Mouse (Mus musculus) heart, embryonic 12.5 days (tissue): ENCODE measurements around the gene Ten1. TPM values are rescaled to one million over a fixed set of nuclear protein-coding genes. Genes with fewer than 3 reads are reported as not detected.

ENCODE experiments used
- ATAC-seq: fragments of 200-750 bp; cut with Nextera tagmentation; 2 replicates; pipeline ENCODE4 v1.8.0; 2017; ENCODE audit warnings: moderate TSS enrichment, moderate library complexity; ENCODE audit not compliant: insufficient number of reproducible peaks, low FRiP score
- H3K27ac ChIP-seq: fragments of 300-500 bp; sonication (generic); 2 replicates; pipeline ENCODE4 v1.5.1; 2016; ENCODE audit warnings: mild to moderate bottlenecking, moderate library complexity; ENCODE audit not compliant: poor library complexity, severe bottlenecking
- H3K27me3 ChIP-seq: fragments of 300-500 bp; sonication (generic); replicated peaks from 2 replicates; pipeline ENCODE4 v1.6.1; 2016; ENCODE audit warnings: mild to moderate bottlenecking, moderate library complexity
- H3K36me3 ChIP-seq: fragments of 300-500 bp; sonication (generic); 2 replicates; pipeline ENCODE4 v1.6.1; 2016; ENCODE audit warnings: mild to moderate bottlenecking, moderate library complexity
- H3K4me1 ChIP-seq: fragments of 300-500 bp; sonication (generic); replicated peaks from 2 replicates; pipeline ENCODE4 v1.6.1; 2016; ENCODE audit warnings: mild to moderate bottlenecking
- H3K4me2 ChIP-seq: fragments of 300-500 bp; sonication (generic); 2 replicates; pipeline ENCODE4 v1.6.1; 2016; ENCODE audit warnings: mild to moderate bottlenecking, moderate library complexity
- H3K4me3 ChIP-seq: fragments of 300-500 bp; sonication (generic); 2 replicates; pipeline ENCODE4 v1.5.1; 2016; ENCODE audit warnings: mild to moderate bottlenecking
- H3K9ac ChIP-seq: fragments of 300-500 bp; sonication (generic); 2 replicates; pipeline ENCODE4 v1.6.1; 2016; ENCODE audit warnings: mild to moderate bottlenecking, moderate library complexity
- H3K9me3 ChIP-seq: fragments of 300-500 bp; sonication (generic); replicated peaks from 2 replicates; pipeline ENCODE4 v1.6.1; 2016; ENCODE audit warnings: mild to moderate bottlenecking, moderate library complexity
- WGBS: fragments of 180-500 bp; shearing (Covaris S2); methylation state at CpG from one replicate; pipeline ENCODE4 v1.1.7; 2016; 5-methylcytosine and 5-hydroxymethylcytosine counted together
- polyA plus RNA-seq: library from polyadenylated mRNA; unstranded; fragments of >200 nt; fragmentation: Nextera tagmentation; extraction: Ambion mirVana; gene quantifications from 2 replicates; pipeline ENCODE4 v1.2.1, GENCODE M21; 2016

Gene Ten1
- 74.9 and 75.5 TPM in 2 replicates for polyA plus RNA-seq

DNA sequence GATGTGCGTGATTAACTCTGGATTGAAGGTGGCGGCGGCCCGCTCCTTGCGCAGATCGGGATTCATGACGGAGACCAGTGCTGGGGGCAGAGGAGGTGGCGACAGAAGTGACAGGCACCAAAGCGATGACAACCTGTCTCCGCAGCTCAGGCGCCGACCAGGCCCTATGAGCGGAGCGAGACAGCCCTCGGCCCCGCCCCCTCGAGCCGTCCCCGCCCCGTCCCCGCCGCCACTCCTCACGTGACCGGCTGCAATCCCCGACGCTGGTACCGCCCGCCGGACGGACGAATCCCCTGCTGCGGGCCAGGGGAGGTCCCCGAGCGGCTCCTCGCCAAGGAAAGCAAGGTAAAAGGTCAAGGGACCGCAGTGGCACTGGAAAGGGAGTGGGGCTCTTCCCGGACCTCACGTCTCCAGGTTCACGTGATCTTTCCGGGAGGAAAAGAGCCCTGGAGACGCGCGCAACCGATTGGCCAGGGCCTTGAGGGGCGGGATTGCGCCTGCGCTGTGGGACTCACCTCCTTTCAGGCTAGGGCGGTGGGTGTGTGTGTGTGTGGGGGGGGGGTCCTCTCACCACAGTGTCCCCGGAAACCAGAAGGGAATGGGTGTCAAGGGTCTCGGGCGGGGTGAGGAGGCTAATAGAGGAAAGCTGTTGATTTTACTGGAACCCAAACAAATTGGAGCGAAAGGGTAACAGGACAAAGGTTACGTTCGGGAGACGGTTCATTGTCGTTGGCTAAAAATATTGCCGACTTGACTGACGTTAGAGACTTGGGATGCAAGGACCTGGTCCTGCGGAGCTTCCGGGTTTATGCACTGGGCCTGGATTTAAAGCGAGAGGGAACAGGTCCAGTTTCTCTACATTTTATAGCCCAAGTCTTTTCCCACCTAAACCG is at the start of gene Ten1, which contains the start of gene Acox1:
TSS of gene Ten1 (plus strand) at position 217 of the 893 bp plus-strand sequence.
TSS of gene Acox1 (minus strand) at position 407 of the 893 bp plus-strand sequence.
- peak within 1 kb of the TSS; percentile 86 for H3K4me3 ChIP-seq
- peaks cover 17% of the 10 kb centered on the region for H3K36me3 ChIP-seq
- WGBS, result under 1% methylated on average over 52 of the region's 62 CpGs
- H3K27me3 ChIP-seq, result no peaks in the 10 kb centered on the region
- H3K27ac ChIP-seq, result peak within 1 kb of the TSS; percentile 95
- H3K9me3 ChIP-seq, result no peaks in the 10 kb centered on the region
- peak; percentile 98 for ATAC-seq
- peak within 1 kb of the TSS; percentile 94 for H3K4me2 ChIP-seq
- peak within 1 kb of the TSS; percentile 93 for H3K9ac ChIP-seq
- H3K4me1 ChIP-seq, result peaks cover 12% of the 10 kb centered on the region

DNA sequence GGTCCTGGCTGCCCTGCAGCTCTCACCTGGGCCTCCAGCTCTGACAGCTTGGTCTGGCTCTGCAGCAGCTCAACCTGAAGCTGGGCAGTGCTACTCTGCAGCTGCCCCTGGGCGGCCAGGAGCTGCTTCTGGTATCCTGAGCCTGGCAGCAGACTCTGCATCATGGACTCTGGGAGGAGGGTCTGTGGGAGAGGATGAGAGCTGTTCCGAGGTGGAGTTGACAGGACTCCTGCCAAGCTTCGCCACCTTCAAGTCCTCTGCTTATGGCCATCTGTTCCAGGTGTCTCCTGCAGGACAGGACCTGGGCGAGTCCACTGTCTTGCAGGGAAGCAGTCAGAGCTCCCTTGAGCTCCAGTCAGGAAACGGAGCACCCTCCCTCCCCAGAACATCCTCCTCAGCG is 49.3 kb upstream of the Ten1 start:
- Histone ChIP-seq H3K9me3 (no peaks in the 10 kb centered on the region), H3K9ac (no peak overlapping the region)
- 77% methylated on average over 6 of the region's 6 CpGs for WGBS

DNA sequence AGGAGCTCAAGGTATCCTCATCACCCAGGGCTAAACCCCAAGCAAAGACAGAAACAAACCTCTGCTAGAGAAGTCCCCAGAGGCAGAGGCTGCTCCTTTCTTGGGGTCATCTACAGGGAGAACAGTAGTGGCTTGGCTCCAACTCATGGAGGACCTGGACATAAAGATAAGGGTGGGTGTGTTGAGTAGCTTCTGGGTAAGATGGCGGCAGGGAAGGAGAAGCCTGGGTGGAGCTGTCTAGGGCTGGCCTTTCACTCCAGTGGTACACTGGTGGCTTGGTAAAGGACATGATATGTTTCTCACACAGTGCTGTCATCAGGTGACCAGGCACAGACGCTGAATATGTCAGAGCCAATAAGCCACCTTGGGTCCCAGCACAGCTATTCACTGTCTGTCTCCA is 47.7 kb upstream of the Ten1 start:
- no peaks in the 10 kb centered on the region for H3K9me3 ChIP-seq
- H3K4me2 ChIP-seq, result no peak overlapping the region
- peaks cover 100% of the 10 kb centered on the region for H3K36me3 ChIP-seq
- no peak overlapping the region for H3K4me3 ChIP-seq
- no peaks in the 10 kb centered on the region for H3K27me3 ChIP-seq
- WGBS, result 79% methylated on average over 2 of the region's 2 CpGs
- 0 out of 2 replicates have a peak, but pooled peaks cover 11% of the 10 kb centered on the region for H3K4me1 ChIP-seq
- ATAC-seq, result peak; percentile 74
- H3K9ac ChIP-seq, result no peak overlapping the region
- no peak overlapping the region for H3K27ac ChIP-seq

More for the DNA sequence above, 49.3 kb upstream of the Ten1 start:
- no peak for ATAC-seq
- Histone ChIP-seq H3K36me3 (peaks cover 100% of the 10 kb centered on the region), H3K27ac (no peak overlapping the region), H3K27me3 (no peaks in the 10 kb centered on the region), H3K4me3 (no peak overlapping the region), H3K4me1 (0 out of 2 replicates have a peak, but pooled peaks cover 11% of the 10 kb centered on the region), H3K4me2 (no peak overlapping the region)

DNA sequence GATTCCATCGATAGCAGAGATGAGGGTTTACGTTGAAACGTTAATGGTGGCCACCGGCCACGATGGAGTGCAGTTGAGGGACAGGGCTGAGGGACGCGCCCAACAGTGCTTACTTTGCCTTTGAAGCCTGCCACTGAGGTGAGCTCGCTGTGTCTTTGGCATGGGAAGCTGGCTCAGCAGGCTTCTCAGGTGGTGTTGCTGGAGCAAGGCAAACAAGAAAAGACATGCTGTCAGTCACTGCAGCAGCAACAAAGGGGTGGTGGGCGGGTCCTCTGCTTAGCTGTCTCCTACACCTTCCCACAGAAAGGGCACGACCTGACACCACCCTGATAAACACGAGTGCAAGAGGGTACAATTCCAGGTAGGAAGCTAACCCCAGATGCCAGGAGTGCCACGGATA is 37.3 kb upstream of the Ten1 start:
- Histone ChIP-seq H3K4me3 (no peak overlapping the region), H3K27ac (no peak overlapping the region), H3K4me2 (no peak overlapping the region), H3K27me3 (no peaks in the 10 kb centered on the region), H3K4me1 (peaks cover 3% of the 10 kb centered on the region), H3K9me3 (no peaks in the 10 kb centered on the region), H3K36me3 (peaks cover 72% of the 10 kb centered on the region), H3K9ac (no peak overlapping the region)
- no peak for ATAC-seq
- 65% methylated on average over 12 of the region's 12 CpGs for WGBS

DNA sequence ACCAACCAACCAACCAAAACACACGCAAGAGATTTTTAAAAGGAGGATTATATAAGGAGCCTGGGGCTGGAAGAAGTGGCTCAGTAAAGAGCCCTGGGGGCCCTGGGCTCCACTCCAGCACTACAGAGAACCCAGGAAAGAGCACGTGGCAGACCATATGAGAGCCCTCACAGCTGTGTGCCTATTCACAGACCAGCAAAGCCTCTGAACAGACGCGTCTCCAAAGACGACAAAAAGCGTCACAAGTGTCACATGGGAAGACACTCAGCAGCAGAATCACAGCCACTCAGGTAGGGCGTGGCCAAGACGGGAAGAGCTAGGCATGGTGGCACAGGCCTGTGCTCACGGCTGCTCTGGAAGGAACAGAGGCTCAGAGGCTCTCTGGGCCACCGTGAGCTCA is 36.5 kb upstream of the Ten1 start:
- Histone ChIP-seq H3K9me3 (no peaks in the 10 kb centered on the region), H3K27me3 (no peaks in the 10 kb centered on the region), H3K36me3 (peaks cover 63% of the 10 kb centered on the region), H3K4me1 (peaks cover 11% of the 10 kb centered on the region), H3K4me3 (no peak overlapping the region), H3K4me2 (no peak overlapping the region), H3K9ac (no peak overlapping the region), H3K27ac (no peak overlapping the region)
- 76% methylated on average over 10 of the region's 10 CpGs for WGBS
- ATAC-seq, result no peak

DNA sequence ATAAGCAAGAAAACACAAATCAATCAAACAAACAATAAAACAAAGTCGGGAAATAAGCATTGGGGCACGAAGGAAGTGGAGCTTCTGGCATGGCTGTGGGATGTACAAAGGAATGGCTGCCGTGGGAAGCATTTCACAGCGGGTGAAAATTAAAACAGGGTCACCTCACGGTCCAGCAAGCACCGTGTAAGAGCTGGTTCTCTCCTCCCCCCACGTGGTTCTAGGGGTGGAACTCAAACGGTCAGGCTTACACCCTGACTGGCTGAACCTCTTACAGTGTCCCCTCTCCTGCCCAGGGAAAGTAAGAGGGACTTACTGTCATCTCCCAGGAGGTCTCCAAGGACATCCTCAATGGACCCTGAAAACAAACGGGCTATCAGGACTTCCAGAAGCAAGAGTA is 35.7 kb upstream of the Ten1 start:
- Histone ChIP-seq H3K4me3 (no peak overlapping the region), H3K4me1 (peaks cover 11% of the 10 kb centered on the region), H3K27me3 (no peaks in the 10 kb centered on the region), H3K9me3 (no peaks in the 10 kb centered on the region), H3K36me3 (peaks cover 57% of the 10 kb centered on the region), H3K4me2 (no peak overlapping the region), H3K9ac (no peak overlapping the region), H3K27ac (no peak overlapping the region)
- no peak for ATAC-seq
- WGBS, result 64% methylated on average over 9 of the region's 9 CpGs

DNA sequence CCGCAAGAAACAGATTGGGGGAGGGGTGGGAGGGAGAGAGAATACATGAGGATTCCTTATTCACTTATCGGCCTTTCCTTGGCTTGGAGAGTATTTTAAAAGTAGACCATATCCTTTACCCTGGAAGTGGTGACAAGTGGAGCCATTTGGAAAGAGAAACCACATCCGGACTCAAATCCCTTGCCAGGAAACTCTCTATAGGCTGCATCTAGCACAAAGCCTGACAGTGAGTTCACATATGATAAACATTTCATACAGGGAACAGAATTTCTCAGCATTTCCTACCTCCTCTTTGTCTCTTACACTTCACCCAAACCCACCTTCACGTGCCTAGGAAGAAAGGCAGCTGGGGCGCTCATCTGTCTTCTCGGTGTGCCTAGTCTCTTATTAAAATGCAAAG is 31.4 kb upstream of the Ten1 start:
- peak overlapping the region; percentile 72 for H3K4me3 ChIP-seq
- 3% methylated on average over 6 of the region's 6 CpGs for WGBS
- no peaks in the 10 kb centered on the region for H3K27me3 ChIP-seq
- H3K9ac ChIP-seq, result peak overlapping the region; percentile 80
- peaks cover 11% of the 10 kb centered on the region for H3K4me1 ChIP-seq
- peaks cover 30% of the 10 kb centered on the region for H3K36me3 ChIP-seq
- H3K27ac ChIP-seq, result peak overlapping the region; percentile 96
- H3K4me2 ChIP-seq, result peak overlapping the region; percentile 82
- H3K9me3 ChIP-seq, result no peaks in the 10 kb centered on the region
- no peak; the same call in 1 of the 2 replicates for ATAC-seq

DNA sequence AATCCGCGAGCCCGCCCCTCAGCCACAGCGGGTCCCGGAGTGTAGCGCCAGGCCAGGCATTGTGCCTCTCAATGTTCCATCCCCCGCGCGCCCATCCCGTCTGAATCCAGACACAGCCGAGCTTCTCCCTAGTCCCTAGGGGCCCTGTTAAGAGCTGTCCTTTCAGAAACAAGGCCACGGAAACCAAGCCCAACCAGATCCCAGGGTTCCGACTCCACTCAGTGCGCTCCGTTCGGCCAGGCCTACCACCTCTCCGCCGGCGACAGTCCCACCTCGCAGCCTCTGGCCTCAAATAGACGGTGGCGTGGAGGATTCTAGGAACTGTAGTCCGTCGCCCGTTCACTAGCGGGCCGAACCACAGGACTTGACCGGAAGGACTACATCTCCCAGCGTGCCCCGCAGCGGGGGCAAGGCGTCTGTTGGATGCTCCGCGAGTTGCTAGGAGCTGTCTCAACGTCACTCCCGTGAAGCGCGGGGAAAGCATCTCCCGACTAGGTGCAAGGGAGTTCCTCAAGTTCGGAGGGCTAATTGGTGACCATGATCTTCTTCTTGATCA is 30.7 kb upstream of the Ten1 start, which contains the start of gene Fbf1:
TSS of gene Fbf1 (minus strand) at position 283 of the 556 bp plus-strand sequence.
- Histone ChIP-seq H3K27me3 (no peaks in the 10 kb centered on the region), H3K4me2 (peak within 1 kb of the TSS; percentile 82), H3K27ac (peak within 1 kb of the TSS; percentile 96), H3K9me3 (no peaks in the 10 kb centered on the region), H3K4me3 (peak within 1 kb of the TSS; percentile 72), H3K36me3 (peaks cover 36% of the 10 kb centered on the region), H3K9ac (peak within 1 kb of the TSS; percentile 80), H3K4me1 (peaks cover 11% of the 10 kb centered on the region)
- WGBS, result under 1% methylated on average over 40 of the region's 40 CpGs
- ATAC-seq, result peak; percentile 97

DNA sequence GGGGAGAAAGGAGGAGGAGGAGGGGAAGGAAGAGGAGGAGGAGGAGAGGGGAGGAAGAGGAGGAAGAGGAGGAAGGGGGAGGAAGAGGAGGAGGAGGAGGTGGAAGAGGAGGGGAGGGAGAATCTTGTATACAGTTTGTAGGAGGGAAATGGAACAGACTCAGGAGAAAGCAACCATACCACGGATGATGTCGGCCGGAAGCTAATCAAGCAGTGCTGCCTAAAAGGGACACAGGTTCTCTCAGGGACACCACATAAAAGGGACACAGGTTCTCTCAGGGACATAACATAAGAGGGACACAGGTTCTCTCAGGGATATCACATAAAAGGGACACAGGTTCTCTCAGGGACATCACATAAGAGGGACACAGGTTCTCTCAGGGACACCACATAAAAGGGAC is 29.4 kb upstream of the Ten1 start:
- peaks cover 11% of the 10 kb centered on the region for H3K4me1 ChIP-seq
- no peak overlapping the region for H3K4me2 ChIP-seq
- no peaks in the 10 kb centered on the region for H3K27me3 ChIP-seq
- ATAC-seq, result no peak
- H3K4me3 ChIP-seq, result no peak overlapping the region
- no peak overlapping the region for H3K9ac ChIP-seq
- no peak overlapping the region for H3K27ac ChIP-seq
- WGBS, result 84% methylated on average over 3 of the region's 3 CpGs
- H3K36me3 ChIP-seq, result peaks cover 44% of the 10 kb centered on the region
- no peaks in the 10 kb centered on the region for H3K9me3 ChIP-seq

DNA sequence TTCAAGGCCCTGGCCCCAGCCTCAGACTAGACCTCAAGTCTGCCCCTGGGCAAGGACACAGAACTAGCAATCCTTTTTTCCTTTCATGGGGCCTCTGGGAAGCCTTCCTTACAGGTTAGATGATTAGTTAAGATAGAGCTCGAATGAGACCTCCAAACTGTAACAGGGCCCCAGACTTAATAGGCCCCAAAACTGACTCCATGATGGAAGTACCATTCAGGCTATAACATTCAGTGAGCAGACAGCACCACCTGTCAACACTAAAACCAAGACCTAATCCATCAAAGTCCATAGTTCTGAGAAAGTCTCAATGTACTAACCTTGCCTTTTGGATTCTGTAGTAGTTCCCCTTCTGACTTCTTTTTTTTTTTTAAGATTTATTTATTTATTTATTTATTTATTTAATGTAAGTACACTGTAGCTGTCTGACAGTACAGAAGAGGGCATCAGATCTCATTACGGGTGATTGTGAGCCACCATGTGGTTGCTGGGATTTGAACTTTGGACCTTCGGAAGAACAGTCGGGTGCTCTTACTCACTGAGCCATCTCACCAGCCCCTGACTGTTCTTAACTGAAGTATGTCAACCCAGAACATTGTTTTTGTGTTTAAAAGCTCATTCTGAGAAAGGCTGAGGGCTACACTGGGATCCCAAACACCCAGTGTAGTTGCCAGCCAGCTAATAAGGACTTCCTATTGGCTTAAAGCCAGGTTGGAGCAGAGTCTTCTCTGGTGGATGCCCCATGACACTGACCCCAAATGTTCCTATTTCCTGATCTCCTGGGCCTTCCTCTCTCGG is 28.5 kb upstream of the Ten1 start:
- Histone ChIP-seq H3K27me3 (no peaks in the 10 kb centered on the region), H3K4me2 (no peak overlapping the region), H3K9me3 (no peaks in the 10 kb centered on the region), H3K36me3 (peaks cover 47% of the 10 kb centered on the region), H3K4me3 (no peak overlapping the region), H3K27ac (no peak overlapping the region), H3K4me1 (peaks cover 11% of the 10 kb centered on the region), H3K9ac (no peak overlapping the region)
- ATAC-seq, result no peak
- 77% methylated on average over 5 of the region's 5 CpGs for WGBS

DNA sequence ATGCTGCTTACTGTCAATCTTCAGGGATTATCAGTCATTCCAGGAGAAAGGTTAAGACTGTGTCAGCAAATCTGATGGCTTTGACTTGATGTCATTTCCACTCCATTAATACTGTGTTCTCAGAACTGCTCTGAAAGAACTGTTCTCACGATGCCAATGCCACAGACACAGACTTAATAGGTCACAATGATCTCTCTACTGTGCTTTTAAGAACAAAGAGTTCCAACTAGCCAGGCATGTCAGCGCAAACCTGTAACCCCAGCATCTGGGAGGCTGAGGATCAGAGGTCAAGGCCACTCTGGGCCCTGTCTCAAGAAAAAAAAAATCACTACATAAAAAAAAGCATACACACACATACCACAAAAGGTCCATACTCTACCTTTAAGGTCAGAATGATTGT is 26.7 kb upstream of the Ten1 start:
- WGBS, result 97% methylated on average over 2 of the region's 2 CpGs
- H3K9ac ChIP-seq, result no peak overlapping the region
- H3K36me3 ChIP-seq, result peaks cover 54% of the 10 kb centered on the region

More for the DNA sequence above, 26.7 kb upstream of the Ten1 start:
- Histone ChIP-seq H3K27me3 (no peaks in the 10 kb centered on the region), H3K4me3 (no peak overlapping the region), H3K4me1 (peaks cover 2% of the 10 kb centered on the region), H3K27ac (no peak overlapping the region), H3K9me3 (no peaks in the 10 kb centered on the region), H3K4me2 (no peak overlapping the region)
- ATAC-seq, result no peak
